Mouse (Mus musculus) R1 (cell line): ENCODE measurements around the gene Nsf.

Experiments
- DNase-seq: peaks from one replicate; pipeline ENCODE4 v3.0.0-alpha.2; 2018; ENCODE audit warnings: low read depth, low spot score

The Nsf gene

DNA sequence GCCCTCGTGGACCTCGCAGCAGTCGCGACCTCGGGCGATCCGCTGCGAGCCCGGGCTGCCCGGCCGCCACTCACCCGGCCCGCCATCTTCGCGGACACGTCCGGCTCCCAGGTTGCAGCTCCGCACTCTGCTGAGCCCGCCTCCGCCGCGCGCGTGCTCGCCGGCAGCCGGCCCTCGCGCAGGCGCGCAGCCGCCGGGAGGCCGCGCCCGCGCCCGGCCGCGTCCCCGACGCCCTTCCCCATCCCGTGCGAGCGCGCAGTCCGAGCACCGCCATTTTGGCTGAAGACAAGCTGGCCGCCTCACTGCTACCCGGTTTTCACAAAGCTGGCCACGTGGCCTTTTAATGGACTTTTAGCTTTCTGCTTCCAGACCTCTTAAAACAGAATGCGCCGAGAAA is at the start of gene Nsf:
Gene Nsf, minus strand, starts transcription at position 161 of the 397 bp plus-strand sequence.
- peak; percentile 82 for DNase-seq

- DNase-seq: no peak
Observed at GRCm38 (mm10) chr11:104003397-104003796, 49.5 kb upstream of the Nsf start.

DNA sequence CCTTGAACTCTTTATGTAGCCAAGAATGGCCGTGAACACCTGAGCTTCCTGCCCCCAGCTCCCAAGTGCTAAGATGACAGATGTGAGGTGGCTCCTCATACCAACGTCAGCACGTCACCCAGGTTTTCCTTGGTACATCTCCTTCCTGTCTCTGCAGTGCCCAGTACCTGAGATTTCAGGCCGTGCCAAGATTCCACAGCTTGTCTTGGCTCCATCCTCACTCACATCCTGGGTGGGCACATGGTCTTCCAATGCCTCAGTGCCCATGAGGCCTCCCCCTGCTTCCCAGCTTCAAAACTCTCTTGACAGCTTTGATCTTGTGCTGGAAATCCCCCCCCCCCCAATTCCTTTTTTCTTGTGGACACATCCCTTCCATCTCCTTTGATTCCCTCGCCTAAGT is 48.3 kb upstream of the Nsf start:
- no peak for DNase-seq

GRCm38 (mm10) chr11:104001395-104001955 is 47.6 kb upstream of the Nsf start:
- no peak for DNase-seq

DNA sequence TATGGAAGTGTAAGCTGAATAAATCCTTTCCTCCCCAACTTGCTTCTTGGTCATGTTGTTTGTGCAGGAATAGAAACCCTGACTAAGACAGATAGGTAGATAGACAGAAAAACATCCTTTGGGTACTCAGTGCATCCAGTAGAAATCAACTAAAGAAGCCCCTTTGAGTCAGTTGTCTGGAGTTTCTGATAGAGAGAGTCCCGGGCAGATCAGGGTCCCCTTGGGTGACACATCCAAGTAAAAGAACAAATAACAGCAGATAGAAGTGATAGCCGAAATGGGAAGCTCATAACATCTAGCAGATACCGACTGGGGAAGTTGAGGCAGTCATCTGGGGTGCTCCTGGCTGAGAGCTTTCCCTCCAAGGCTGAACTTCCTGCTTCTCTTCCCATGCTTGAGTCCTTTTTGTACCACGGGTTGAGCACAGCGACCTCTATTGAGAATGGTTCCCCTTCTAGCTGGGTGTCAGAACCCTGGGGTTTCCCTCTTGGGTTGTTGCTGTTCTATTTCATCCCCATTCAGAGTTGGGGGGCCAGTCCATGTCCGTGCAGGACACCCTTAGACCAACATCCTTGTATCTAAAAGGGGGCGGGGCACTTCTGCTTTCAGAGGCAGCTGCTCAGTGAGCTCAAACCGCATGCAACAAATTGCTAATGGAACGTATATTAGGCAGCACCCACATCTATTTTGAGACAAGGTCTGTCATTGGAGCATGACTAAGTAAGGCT is 47.0 kb upstream of the Nsf start:
- DNase-seq: no peak

- no peak for DNase-seq
Observed at GRCm38 (mm10) chr11:103998737-103999136, 44.9 kb upstream of the Nsf start.

DNA sequence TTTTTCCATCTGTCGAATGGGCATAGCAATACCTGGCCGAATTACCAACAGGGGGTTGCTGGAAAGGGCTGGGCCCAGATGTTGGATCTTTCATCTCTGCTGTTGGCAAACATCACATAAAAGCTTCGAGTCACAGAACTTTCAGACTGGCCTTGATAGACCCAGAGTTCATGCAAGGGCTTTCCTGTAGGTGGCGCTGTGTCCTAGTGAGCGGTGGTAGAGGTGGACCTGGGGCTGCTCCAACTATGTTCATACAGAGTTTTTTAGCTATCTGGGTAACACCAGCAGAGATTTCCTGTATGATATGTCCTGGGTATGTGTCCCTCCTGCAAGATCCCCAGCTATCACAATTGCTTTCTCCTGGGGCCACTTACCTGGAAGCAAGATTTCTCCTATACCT is 43.5 kb upstream of the Nsf start:
- peak; percentile 70 for DNase-seq

DNA sequence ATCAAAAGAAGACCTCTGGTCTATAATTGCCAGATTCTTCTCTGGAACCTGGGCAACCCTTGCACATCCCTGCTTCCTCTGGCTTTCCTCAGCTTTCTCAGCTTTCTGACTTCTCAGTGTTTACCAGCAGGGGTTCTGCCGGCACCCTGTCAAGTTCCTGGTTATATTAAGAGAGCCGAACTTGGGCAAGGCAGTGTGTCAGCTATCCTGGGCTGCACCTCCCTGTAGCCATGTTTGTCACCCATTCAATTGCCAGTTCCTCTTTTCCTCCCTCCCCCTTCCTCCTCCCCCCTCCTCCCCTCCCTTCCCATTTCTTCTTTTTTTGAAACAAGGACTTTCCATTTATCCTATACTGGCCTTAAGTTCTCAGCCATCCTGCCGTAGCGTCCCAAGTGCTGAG is 38.8 kb upstream of the Nsf start:
- no peak for DNase-seq

DNA sequence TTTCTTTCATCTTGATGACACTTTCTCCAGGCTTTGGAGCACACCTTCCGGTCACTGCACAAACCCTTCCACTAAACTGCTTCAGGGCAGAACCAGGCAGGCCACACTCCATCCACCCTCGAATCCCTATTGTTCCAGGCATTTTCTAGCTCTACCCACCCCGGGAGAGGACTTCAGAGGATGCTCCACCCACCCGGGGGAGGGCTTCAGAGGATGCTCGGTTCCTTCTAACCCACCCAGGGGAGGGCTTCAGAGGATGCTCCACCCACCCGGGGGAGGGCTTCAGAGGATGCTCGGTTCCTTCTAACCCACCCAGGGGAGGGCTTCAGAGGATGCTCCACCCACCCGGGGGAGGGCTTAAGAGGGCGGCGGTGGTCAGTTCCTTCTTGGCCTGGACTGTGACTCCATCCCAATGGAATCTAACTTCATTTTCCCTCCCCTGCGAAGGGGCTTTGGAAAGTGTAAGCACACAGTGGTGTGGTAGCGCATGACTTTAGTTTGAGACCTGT is 36.2 kb upstream of the Nsf start:
- peak; percentile 80 for DNase-seq

DNA sequence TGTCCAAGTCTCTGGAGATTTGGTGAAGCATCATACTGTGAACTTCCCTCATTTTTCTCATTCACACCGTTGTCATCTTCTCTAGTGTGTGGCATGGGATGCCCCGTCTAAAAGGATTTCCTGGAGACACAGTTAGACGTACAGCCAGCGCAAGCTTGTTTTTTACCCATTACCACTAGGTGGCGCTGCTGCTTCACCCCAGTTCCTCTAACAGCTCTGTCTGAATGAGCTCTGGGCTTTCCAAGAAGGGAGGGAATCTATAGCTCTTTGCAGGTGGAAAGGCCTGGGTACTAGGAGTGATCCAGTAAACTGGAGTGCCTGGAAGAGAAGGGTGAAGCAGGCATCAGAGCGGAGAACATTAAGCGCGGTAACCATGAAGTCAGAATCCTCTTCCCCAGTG is 33.6 kb upstream of the Nsf start:
- peak; percentile 87 for DNase-seq

DNA sequence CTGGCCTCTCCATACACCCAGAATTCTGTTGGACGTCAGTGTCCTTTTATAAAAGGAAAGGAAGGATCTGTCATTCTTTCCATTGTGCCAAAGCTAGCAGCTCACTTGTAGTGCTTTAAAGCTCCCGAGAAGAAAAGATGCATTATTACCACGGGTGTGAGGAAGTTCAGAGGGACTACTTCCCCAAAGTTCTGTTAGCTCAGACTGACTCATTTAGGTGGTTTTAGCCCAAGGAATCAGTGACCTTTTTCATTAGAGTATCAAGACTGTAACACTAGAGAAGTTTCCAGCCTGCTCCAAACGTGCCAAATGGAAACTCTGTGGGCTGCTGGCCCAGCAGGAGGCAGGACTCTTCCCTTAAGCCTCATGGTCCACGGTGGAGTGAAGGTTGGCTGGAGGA is 30.2 kb upstream of the Nsf start:
- no peak for DNase-seq

DNA sequence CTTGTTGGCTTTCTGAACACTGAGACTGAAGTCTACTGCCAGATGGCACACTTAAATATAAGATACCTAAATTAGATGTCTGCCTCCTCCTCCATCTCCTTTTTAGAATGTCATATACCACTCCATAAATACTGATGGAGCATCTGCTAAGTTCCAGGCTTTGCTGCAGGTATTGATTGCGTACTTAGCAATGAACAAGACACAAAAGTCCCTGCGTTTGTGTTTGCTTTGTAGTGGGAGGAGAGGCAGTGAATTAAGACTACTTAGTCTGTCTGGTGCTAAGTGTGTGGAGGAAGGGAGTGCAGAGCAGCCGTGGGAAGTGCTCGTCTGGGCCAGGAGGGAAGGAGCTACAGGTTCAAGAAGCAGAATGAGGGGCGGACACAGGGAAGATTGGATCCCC is 28.0 kb upstream of the Nsf start:
- DNase-seq: no peak

GRCm38 (mm10) chr11:103979381-103979780 is 25.5 kb upstream of the Nsf start:
- DNase-seq: no peak

GRCm38 (mm10) chr11:103970876-103971275 is 17.0 kb upstream of the Nsf start:
- no peak for DNase-seq

GRCm38 (mm10) chr11:103969278-103969677 is 15.4 kb upstream of the Nsf start:
- no peak for DNase-seq

DNA sequence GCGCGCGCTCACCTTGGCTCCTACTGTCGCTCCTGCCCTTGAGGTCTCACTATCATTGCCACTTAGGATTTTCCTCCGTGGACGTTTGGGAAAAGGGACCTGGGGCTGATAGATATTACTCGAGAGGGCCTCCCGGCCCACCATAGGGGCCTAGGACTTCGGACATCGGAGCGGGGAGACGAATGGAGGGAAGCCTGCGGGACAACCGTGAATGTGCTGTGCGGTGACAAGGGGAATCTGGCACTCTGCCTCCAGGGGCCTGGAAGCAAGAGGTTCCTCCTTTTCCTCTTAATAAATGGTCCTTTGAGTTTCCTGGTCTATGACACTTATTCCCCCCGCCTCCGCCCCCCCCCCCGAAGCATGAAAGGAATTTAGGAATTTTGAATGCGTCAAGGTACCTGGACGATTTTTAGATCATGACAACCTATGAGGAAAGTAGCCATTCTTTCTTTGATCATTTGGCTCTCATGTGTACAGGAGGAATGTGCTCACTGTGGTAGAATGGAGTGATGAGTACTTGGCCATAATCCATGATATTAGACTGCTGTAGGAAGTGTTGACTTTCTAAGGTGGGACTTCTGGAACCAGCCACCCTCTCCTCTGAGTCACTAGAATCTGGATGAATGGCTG is 13.4 kb upstream of the Nsf start:
- DNase-seq: no peak

DNA sequence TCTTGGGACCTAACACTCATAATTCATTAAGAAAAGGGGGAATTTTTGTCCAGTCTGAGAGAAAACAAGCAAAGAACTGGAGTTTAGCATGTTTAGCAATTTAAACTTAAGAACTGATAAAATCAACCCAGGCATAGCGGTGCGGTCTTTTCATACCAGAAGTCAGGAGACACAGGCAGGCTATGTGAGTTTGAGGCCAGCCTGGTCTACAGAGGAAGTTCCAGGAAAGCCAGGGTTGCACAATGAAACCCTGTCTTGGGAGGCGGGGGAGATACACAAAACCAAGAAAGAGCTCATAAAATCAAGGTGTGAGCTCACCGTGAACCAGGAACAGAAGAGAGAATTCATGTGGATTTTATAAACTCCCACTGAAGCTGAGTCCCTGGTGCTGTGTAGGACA is 3.0 kb upstream of the Nsf start:
- DNase-seq: no peak

DNA sequence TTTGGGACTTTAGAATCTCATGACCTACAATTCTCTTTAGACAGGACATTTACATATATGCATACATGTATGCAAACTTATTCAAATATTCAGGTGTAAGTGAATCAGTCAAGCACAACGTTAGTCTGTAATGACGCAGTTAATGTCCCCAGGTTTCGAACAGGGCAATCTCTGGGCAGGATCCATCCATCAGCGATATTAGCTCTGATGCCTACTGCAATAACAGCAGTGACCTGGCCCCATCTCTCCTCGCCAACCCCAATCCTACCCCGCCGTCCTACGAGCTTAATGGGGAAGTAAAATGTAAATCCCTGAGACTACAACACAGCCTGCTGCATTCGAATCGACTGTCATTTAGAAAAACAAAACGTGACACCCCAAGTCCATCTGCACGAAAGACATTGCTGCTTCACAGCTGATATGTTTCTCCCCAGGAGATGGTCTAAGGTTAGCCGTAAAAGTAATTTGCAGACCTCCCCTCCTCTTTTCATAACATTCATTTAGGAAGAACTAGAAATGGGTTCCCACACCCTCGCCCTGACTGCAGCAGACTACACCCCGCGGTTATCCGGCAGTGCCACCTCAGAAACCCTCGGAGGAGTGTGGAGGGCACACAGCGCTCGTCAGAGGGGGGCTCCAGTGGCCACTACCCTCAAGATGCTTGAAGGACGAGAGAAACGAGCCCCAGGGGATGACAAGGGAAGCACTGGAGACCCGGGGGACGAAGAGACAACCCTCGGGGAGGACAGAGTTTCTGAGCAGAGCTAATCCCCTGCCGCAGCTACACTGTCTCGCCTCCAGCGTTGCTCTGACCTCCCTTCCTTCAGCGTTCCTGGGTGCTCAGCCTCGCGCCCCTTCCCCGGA is 592 bp downstream of the Nsf start:
- DNase-seq: peak; percentile 54

GRCm38 (mm10) chr11:103952635-103953031 is 1.2 kb downstream of the Nsf start:
- DNase-seq: no peak

- no peak for DNase-seq
Observed at GRCm38 (mm10) chr11:103951106-103951505, 2.8 kb downstream of the Nsf start.

DNA sequence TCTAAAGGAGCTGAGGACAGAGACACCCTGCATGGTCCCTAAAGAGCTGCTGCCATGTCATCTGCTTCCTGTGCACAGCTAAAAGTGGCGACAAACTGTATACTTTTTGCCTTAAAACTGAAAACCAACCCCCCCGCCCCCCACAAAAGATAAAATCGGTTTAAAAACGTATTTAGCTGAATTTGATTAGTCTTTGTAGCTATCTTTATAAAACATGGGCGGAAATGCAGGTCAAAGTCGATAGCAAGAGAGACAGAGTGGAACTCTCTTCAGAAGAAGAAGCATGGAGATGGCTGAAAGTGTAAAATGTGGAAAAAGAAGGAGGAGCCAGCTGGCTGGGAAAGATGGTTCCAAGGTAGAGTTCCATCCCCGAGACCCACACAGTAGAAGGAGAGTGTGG is 4.9 kb downstream of the Nsf start:
- DNase-seq: no peak

- no peak for DNase-seq
Observed at GRCm38 (mm10) chr11:103942740-103943139, 11.1 kb downstream of the Nsf start.
